Mouse (Mus musculus) layer of hippocampus, adult 9-11 months (tissue): ENCODE data around the gene Pdha1.

Experiments used
- DNase-seq: peaks from one replicate; pipeline ENCODE4 v3.0.0; 2022

The Pdha1 gene

DNA sequence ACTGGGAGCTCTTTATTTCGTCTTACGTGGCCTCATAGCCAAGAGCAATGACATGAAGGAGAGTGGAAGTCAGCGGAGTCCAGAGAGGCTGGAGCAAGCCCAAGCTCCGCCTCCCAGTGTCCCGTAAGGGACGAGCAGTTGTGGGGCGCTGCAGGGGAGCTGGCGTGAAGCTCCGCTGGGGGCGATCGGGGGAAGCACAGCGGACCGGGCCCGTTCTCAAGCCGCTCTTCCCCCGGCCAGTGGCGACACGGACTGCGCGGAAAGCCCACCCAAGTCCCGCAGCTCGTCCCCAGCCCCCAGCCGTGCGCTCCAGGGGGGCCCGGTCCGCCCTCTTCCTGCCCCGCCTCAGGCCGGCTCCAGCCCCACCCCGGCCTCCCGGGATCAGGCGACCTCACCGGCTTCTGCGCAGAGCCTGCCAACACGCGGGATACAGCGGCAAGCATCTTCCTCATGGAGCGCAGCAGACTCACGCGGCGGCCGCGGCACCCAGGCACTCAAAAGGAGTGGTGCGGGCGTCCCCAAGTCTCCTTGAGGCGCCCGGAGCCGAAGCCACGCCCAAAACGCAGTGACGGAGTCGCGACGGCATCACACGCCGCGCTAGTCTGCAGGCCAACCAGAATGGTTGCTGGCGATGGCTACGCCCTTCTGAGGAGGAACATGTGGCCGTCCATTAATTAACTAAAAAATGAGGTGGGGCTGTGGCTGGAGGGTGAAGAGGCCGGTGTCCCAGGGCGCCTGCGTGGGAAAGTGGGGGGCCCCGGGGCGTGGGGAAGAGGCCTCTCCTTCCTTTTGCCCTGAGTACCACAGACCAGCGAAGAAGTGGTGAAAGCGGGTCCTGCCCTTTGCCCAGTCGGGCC is at the start of gene Pdha1:
Gene Pdha1, minus strand, starts transcription at position 553 of the 857 bp plus-strand sequence.
- DNase-seq = peak; percentile 88

DNA sequence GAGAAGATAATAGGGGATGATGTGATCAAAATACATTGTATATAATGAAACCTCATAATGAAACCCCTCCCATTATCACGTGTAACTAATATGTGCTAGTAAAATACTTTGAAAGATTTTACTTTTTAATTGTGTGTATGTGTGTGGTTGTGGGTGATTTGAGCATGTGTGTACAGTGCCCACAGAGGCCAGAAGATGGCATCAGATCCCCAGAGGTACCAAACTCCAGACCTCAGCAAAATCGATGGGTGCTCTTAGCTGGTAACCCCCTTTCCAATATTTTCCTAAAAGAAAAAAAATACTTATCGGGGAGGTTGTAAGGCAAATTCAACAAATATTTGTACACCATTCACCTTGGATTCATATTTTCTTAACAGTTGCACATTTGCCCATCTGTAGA is 40.8 kb upstream of the Pdha1 start:
- DNase-seq = no peak

DNA sequence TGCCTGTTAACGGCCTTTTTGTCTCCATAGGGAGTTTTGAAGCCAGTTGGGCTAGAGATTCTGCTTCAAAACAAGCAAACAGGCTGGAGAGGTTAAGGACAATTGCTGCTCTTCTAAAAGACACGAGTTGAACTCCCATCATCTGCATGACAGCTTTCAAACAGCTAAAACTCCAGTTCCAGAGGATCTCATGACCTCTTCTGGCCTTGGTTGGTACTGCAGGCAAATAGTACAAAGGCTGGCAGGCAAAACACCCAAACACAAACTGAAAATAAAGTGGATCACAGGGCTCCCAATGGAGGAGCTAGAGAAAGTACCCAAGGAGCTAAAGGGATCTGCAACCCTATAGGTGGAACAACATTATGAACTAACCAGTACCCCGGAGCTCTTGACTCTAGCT is 31.9 kb upstream of the Pdha1 start:
- DNase-seq = peak; percentile 11

DNA sequence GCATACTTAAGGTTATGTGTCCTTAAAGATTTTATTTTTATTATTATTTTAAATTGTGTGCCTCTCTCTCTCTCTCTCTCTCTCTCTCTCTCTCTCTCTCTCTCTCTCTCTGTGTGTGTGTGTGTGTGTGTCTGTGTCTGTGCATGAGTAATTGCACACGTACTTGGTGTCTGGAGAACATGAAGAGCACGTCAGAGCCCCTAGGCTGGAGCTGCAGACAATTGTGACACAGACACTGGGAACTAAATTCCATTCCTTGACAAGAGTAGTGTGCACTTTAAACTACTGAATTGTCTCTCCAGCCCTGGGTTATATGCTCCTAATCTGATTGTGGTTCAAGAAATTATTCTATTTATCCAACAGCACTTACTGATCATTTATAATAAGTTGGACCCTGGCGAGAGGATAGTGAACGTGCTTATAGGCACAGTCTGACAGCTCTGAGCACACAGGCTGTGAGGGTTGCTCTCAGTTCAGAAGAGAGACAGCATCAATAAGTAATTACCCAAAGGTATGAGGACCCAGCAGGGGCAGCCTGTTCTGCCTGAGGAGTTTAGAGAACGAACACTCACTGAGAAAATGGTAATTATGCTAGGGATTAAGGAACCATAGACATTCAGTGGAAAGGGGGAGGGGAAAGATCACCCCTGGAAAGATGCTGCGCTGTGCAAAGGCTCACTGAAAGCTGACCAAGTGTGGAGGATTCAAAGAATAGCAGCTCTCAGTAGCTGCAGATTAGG is 28.2 kb upstream of the Pdha1 start:
- DNase-seq = no peak

DNA sequence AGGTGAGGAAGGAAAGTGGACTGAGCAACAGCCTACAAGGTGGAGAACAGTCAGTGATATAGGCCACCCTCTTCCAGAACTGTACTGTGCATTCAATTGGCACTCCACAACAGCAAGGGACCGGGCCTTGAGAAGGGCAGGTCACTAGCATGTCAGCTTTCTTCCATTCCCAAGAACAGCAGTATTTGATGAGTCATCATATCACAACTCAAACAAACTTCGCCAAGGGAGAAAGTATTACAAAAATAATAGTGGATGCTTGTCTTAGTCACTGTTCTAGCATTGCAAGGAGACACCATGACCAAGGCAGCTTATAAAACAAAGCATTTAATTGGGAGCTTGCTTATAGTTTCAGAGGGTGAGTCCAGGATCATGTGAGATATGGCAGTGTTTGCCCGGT is 26.0 kb upstream of the Pdha1 start:
- DNase-seq = no peak

DNA sequence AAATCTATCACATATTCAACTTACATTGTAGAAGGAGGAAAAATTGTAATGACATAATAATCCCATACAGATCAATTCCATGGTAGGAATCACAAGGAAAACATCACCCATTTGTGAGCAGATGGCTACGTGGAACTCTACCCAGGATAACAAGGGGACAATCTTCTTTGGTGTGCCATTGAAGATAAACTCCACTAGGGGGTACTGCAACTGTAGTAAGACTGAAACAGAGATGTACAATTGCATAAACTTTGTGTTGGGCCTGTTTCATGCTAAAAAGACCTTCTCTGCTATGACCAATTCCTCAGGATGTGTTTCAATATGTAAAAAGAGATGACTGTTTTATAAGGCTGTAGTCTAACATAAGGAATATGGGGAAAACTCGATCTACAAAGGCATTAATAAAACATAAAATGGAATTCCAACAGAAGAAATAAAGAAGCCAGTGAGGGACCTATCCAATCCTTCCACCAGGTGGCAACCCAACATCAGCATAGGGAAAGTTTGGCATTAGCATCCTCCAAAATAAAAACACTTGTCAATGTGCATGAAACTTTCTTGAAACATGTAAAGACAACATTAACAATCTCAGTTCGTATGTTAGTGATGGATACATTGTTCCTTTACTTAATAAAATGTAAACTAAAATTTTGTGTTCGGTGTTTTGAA is 15.1 kb upstream of the Pdha1 start:
- DNase-seq = no peak

DNA sequence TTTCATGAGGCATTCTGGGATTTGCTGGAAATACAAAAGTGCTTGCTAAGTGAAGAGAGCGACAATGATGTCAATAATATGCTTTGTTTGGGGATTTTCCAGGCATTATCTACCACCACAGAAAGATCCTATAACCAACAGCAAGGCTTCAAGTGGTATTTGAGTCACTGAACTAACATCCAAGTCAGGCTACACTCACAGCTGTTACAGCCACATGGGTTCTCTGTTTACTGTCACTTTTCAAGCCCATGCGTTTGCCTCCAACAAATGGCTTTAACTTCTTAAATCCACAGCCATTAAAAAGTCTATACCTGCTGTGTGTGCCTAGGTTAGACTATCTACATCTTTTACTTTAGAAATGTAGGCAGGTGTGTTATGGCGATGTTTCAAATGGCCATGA is 10.6 kb upstream of the Pdha1 start:
- DNase-seq = no peak

DNA sequence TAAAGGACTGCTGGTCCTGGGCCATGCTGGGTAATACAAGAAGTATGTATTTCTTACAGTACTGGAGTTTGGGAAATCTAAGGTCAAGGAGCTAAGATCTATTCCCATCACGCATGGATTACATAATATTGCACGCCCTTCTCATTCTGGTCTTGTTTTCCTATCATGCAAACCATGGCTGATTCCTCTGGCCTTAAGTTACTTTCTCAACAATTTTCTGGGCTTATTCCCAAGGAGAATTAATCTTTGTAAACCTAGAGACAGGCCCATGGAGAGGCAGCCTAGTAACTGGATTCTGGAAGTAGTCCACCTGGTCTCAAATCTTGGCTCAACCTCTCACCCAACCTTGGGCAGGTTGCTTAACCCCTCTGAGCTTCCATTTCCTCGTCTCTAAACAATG is 9.2 kb upstream of the Pdha1 start:
- no peak for DNase-seq

DNA sequence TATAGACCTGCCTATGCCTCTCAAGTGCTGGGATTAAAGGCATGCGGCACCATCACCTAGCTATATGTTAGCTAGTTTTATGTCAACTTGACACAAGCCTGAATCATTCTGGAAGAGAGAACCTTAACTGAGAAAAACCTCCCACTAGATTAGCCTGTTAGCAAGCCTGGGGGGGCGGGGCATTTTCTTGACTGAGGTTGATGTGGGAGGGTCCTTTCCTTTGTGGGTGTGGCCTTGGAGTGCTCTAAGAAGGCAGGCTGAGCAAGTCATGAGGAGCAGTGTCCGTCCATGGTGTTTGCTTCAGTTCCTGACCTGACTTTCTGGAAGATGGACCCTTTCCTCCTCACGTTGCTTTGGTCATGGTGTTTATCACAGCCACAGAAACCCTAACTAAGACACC is 8.6 kb upstream of the Pdha1 start:
- DNase-seq = no peak

DNA sequence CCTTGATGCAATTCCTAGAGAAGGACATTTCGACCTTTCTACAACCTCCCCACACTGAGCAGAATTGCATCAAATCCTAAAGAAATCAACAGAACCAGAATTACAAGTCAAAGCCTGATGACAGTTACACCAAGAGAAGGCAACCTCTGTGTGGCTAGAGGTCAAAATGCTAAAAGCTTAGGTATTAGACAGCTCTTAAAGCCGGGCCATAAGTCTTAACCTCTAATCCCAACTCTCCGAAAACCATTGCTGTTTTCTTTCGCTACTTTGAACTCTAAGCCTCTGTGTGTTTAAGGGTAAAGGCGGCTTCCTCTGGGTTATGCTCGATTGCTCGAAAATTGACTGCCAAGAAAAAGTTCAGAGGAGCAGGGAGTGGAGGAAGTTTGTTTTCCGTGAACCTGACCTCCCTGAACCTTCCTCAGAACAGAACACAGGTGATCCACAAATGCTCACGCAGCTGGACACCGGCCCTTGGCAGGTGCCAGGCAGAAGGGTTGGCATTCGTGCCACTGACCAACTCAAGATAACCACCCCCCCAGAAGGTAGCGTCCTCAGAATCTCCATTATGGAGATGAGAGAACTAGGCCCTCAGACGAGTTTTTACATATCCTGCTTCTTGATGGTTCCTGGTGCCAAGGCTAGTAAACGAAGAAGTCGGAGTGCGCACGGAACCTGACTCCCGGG is 894 bp downstream of the Pdha1 start:
- no peak for DNase-seq

DNA sequence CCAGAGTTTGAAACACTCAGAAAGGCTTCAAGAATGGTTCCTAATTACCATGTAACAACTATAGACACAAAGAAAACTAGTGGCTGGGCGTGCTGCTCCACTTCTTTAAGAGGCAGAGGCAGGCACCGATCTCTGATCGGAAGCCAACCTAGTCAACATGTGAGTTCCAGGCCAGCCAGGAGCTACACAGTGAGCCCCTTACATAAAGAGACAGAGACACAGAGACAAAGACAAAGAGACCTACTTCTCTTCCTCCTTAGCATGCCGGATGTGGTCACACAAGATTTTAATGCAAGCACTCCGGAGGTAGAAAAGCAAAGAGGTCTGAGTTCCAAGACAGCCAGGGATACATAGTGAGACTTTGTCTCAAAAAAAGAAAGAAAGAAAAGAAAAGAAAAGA is 2.1 kb downstream of the Pdha1 start:
- no peak for DNase-seq

DNA sequence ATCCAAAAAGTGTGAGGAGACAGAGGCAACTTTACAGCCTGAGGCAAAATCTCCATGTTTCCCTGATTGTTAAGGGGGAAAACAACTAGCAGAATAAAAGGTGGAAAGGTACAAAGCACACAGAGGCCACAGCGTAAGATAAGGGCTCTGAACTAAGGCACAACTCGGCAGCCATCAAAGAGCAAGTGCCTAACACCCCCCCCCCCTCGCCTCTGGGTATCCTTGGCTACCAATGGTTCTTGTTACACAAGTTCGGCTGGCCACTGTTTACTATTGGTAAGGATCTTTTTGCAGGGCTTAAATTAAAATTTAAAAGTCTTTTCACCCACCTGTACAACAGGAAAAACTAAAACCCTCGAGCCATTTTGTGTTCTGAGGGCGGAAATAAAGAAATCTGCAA is 2.5 kb downstream of the Pdha1 start:
- no peak for DNase-seq

DNA sequence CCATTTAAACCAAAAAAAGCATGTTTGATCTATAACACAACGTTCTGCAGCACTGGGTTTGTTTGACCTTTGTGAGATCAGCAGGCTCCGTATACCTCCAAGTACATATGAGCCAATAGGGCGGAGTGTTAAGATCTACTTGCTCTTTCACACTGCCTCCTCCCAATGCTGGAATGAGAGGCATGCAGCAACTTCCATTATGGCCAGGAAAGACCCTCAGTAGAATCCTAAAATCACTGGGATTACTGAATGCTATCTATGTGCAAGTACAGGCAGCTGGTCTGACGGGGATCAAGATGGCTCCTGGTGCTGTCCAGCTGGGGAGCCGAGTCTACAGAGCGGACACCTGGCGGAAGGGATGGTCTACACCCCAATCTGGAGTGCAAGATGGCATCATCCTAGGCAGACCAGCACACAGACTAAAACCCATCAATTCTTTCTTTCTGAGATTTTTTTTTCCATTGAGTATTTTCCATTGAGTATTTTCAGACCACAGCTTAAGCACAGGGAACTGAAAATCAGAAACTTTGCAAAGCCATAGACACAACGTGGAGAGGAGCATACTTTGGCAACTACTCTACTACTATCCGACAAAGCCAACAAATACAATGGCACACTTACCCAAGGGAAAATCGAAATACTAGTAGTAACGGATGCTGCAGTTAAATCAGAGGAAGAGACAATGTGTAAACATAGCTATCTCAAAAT is 3.9 kb downstream of the Pdha1 start:
- no peak for DNase-seq

DNA sequence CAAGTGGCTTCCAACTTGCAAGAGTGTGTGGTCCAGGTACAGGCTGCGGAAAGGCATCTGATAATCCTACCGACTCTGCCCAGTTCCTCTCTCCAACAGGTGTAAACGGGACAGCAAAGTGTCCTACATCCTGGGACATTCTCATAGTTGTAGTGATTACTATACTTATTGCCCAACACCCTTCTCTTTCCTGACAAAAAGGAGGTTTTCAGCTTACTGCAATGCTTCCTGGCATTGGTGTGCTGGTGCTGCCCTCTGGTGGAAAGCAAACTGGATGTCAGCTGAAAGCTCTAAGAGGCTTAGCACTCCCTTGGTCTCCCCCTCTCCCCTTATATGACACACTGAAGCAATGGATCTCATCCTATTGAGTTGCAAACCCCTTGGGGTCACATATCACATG is 21.6 kb downstream of the Pdha1 start:
- DNase-seq = peak; percentile 43

DNA sequence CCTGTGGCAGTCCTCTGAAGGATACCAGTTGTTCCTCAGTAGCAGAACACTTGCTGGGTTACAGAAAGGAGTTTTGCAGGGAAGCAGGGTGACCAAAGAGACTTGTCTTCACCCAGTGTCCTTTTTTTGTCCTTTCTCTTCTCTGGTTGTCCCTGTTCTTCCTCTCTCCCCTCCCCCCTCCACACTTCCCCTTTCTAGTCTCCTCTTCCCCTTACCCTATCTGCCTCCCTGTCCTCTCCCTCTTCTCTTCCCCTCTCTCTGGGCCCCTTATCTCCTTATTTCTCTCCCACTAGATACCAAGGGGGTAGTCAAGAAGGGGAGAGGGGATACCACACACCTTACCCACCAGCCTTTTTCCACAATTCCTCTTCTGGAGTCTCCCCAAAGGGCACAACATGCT is 22.1 kb downstream of the Pdha1 start:
- peak; percentile 9 for DNase-seq

DNA sequence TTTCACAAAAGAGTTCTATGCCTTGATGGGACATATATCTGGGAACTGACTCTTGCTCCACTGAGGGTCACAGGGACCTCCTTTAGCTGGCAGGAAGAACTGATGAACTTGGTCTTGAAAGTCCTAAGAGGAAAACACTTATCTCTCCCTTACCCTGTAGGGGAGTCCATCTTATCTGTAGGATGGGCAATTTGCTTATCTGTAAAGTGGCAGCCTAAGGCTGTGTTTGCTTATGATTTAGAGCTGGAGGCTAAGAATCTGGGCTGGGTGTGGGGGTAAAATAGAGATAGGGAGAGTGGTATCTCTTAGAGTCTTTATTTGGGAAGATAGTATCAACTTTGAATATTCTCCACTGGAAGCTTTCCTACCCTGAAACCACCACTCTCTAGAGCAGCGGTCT is 24.4 kb downstream of the Pdha1 start:
- DNase-seq = no peak

DNA sequence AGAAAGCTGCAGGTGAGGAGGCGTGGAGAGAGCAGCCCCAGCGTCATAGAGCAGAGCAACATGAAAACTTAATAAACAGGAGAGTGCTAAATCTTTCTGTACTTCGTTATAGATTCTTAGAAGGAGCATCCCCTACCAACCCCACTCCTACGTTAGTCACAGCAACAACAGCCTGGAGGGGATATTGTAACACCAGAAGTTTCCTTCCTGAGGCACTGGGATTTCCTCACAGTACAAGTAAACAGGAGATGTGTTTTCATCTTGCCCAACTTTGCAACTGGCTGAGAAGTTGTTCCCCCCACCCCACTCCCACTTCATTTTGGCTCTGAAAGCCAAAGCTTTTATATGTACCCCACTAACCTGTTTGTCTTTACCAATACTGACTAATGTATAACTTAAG is 30.4 kb downstream of the Pdha1 start:
- DNase-seq = no peak

DNA sequence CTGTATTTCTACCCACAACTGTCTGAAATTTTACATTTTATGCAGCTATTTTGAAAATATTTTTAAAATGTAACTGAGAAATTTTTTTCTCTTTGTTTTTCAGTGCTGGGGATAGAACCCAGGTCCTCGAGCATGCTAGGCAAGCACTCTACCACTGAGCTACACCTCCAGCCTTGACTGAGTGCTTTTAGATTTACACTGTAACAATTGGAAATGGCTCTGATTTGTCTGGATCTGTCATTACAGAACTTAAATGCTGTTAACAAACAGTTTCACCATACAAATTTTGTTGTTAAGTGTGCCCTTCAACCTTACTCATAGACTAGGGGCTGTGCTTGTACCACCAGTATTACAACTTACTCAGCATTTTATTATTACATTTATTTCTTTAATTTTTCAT is 46.2 kb downstream of the Pdha1 start:
- DNase-seq = no peak
